Mouse (Mus musculus) heart, adult 9 months (tissue): ENCODE results near the gene Grik4.
A peak's percentile ranks its signal among the peaks of the same experiment; 100 is the strongest.

Source experiments
- DNase-seq, 2 experiments: peaks; one replicate each; pipeline ENCODE4 v3.0.0; 2022; ENCODE audit warnings: low spot score in 2 of 2

The Grik4 gene

DNA sequence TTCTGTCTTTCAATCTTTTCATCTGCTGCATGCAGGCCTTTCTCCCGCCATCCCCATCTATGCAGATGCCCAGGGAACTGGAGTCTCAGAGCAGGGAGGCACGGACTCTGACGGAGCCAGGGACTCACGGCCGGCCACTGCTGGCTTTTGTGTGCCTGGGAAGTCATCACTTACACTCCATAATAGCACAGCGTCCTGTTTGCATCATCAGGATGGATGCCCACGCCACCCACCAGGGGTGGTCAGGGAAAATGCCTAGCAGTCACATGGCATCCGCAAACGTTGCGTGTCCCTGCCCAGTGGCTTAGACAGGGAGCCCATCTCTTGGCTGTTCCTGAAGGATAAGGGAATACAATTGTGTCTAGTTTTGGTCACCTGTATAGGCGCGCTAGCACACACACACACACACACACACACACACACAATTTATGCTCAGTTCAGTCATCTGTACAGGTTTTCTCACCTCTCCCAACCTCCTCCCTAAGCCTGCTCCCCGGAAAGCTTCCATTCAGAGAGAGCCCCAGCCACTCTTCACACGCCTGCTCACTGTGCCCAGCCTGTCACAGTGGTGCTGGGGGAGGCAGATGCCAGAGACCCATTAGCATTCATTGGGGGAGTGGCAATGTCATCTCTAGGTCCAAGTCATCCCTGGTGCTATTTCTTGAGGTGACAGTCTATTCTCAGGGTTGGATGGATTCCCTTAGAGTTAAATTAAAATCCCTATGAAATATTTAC, 370.5 kb downstream of the Grik4 start:
- DNase-seq = no peak

DNA sequence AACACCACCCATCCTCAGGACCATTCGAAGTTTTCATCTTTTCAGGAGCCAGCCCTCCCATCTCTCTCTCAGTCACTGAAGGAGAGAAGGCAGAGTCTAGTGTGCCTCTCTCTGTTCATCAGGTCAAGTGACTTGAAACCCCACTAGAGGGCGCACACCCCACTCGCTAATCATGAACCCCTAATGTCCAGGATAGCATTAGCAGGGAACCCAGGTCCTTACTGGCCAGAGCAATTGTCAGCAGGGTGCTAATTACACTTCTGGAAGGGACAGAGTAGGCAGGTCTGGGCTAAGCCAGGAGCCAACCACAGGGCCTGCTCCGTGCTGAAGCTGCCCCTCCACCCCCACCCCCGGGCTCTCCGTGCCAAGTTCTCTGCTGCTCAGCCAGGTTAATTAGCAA, 371.1 kb downstream of the Grik4 start:
- DNase-seq = peak; percentile 3 to 4

- DNase-seq = no peak
Observed at GRCm38 (mm10) chr9:42565921-42566320, 378.4 kb downstream of the Grik4 start.

GRCm38 (mm10) chr9:42555186-42555585, 389.1 kb downstream of the Grik4 start:
- DNase-seq = no peak

DNA sequence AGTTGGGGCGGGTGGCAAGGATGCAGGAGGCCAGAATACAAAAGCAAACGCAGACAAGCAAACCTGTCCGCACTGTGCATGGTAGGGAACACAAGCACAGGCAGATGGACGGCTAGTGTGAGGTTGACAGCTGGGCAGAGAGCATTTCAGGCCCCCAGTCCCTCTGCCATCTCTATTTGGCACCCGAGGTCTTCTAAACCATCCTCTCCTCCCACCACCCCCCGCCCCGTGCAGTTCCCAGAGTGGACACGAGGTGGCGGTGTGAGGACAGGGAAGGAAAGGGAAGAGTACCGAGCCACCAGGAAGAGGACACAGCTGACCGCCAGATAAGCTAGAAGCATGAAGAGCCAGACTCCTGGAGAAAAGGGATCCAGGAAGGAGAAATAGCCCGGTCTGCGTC, 394.2 kb downstream of the Grik4 start:
- DNase-seq = peak; percentile 10 to 17

GRCm38 (mm10) chr9:42548981-42549380, 395.3 kb downstream of the Grik4 start:
- no peak for DNase-seq

GRCm38 (mm10) chr9:42544521-42544920, 399.8 kb downstream of the Grik4 start:
- no peak for DNase-seq

DNA sequence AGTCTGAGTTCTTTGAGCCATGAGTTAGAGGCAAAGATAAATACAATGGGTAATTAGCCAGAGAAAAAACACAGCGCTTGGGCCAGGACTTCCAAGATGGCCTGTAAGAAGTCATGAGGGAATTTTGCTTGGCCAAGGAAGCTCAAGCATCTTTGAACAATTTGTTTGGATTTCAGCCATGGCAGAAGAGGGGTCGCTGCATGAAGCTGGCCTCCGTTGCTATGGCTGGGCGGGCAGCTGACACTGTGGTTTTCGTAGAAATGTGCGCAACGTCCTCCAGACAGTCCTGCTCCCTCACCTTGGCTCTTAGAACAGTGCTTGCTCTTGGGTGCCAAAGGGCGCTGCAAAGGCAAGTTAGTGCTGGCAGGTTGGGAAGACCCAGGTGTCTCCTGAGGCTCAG, 410.8 kb downstream of the Grik4 start:
- no peak for DNase-seq

DNA sequence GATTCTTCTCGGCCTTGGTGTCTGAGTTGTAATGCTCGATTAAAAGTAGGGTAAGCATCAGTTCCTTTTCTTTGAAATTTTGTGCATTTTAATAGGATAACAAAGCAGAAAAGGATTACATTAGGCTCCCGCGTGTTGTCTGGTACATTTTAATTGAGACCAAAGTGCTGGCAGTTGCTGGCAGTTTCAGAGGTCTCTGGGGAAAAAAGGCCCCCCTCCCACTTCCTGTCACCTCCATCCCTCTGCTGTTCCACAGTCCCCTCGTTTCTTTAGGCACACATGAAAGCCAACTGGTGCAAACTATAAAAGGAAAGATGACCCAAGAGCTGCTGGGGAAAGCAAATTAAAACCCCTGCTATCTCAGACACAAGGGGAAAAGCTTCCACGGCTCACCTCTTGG, 411.3 kb downstream of the Grik4 start:
- no peak for DNase-seq

DNA sequence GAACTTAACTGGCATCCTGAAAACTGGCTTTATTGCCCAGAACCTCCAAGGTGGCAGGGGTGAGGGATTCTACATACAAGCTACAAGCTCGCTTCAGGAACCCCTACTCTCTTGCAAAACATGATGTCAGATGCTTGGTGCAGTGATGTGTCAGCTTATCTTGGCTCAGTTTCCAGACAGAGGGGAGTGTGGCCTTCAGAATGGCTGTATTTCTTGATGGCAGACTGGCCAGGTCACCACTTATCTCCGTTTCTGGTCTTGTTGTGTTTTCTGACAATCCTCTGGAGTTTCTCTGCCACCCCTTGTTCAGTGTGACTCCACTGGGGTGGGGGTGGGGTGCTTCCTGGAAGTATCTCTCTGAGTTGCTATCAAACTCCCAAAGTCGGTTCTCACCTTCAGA, 412.3 kb downstream of the Grik4 start:
- no peak for DNase-seq

GRCm38 (mm10) chr9:42530221-42531152, 413.8 kb downstream of the Grik4 start:
- DNase-seq = no peak

- DNase-seq = no peak
Observed at GRCm38 (mm10) chr9:42520587-42521084, 423.7 kb downstream of the Grik4 start.

DNA sequence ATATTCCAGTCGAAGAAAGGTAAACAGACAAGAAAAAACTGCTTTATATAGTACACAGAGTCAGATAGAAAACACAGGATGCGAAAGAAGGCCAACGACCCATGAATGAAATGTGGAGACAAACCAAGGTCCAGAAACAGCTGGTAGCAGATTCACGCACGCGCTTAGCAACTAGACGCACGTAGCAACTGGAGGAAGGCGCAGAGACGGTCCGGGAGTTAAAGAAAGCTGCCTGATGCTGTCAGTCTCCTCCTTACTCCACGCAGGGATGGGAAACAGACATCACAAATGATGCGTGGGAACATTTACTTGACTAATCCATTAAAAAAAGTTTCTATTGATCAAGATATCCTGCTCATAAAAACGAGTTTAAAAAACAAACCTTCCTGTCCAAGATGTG, 426.1 kb downstream of the Grik4 start:
- no peak for DNase-seq

- DNase-seq = no peak
Observed at GRCm38 (mm10) chr9:42513159-42513558, 431.1 kb downstream of the Grik4 start.

GRCm38 (mm10) chr9:42512312-42512711, 432.0 kb downstream of the Grik4 start:
- DNase-seq = no peak

GRCm38 (mm10) chr9:42508235-42508634, 436.1 kb downstream of the Grik4 start:
- DNase-seq = no peak

DNA sequence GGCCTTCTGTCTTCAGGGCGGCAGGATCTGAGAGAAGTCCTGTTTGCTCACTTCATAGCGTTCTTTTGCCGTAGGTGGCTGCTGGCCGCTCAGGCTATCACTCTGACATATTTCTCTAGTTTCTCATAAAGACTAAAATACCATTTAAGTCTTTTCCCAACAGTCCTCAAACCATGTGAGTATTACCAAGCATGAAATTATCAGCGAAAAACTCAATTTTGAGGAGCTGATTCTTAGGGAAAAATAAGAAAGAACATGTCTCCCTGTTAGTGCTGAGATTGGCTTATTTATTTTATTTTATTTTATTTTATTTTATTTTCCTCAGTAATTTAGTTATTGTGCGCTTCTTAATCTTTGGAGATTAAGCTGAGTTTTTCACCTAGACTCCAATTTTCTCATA, 436.6 kb downstream of the Grik4 start, which contains the start of gene Tbcel:
TSS of gene Tbcel (minus strand) at position 101 of the 400 bp plus-strand sequence.
- no peak for DNase-seq

DNA sequence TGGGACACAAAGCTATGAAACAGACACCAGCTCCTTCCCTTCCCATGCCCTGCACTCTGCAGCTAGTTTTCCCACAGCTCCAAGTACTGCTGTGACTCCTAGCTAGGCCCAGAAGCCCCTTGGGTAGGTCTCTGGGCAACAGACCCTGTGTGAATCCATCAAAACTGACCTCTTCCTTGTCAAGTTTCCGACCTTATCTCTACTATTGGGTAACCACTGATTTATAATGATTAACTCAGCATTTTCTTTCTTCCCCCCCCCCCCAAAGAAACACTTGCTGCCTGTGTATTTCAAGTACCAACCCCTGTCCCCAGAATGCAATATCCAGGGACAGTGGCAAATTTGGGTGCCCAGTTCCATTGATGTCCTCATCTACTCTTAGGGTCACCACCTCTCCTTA, 437.3 kb downstream of the Grik4 start:
- no peak for DNase-seq

DNA sequence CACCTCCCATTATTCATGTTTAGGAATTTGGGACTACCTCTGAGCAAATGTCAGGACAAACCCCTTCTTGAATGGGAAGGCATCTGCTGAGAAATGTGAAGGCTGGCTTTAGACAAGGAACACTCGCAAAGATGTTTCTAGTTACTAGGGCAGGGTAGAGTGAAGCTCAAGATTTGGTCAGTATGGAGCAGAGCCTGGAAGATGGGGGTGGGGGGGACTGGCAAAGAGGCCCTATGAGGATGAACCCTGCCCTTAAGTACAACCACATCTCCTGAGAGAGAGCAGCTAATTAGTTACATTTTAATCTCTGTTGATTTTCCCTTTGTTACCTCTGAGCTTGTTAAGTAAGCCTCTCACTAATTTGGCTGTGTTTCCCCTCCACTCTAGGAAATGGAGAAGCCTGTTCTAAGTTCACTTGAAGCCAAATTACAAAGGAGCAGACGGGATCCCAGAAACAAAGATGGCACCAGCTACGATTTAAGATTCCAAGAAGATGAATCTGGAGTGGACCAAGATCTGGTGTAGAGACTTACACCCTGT, 439.3 kb downstream of the Grik4 start:
- no peak for DNase-seq

- DNase-seq = no peak
Observed at GRCm38 (mm10) chr9:42504559-42504958, 439.7 kb downstream of the Grik4 start.

- DNase-seq = no peak
Observed at GRCm38 (mm10) chr9:42503709-42504108, 440.6 kb downstream of the Grik4 start.

DNA sequence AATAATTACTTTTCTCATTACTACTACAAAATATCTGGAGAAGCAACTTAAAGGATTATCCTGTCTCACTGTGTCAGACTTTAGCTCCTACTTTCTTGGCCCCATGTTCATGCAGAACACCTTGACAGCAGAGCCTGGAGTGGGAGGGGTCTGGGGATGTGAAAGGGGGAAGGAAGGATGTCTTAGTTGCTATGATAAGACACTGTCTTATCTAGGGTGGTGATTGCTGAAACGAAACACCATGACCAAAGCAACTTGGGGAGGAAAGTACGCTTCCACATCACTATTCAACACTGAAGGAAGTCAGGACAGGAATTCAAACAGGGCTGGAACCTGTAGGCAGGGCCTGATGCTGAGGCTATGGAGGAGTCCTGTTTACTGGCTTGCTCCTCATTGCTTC, 448.0 kb downstream of the Grik4 start:
- no peak for DNase-seq
